Mouse (Mus musculus): ENCODE measurements around the gene Kif1b. TPM values are rescaled to one million over a fixed set of nuclear protein-coding genes. Genes with fewer than 3 reads are reported as not detected.

The Kif1b gene
- total RNA-seq (2023), result 10 to 100 TPM; 53.6 to 56.7 TPM

DNA sequence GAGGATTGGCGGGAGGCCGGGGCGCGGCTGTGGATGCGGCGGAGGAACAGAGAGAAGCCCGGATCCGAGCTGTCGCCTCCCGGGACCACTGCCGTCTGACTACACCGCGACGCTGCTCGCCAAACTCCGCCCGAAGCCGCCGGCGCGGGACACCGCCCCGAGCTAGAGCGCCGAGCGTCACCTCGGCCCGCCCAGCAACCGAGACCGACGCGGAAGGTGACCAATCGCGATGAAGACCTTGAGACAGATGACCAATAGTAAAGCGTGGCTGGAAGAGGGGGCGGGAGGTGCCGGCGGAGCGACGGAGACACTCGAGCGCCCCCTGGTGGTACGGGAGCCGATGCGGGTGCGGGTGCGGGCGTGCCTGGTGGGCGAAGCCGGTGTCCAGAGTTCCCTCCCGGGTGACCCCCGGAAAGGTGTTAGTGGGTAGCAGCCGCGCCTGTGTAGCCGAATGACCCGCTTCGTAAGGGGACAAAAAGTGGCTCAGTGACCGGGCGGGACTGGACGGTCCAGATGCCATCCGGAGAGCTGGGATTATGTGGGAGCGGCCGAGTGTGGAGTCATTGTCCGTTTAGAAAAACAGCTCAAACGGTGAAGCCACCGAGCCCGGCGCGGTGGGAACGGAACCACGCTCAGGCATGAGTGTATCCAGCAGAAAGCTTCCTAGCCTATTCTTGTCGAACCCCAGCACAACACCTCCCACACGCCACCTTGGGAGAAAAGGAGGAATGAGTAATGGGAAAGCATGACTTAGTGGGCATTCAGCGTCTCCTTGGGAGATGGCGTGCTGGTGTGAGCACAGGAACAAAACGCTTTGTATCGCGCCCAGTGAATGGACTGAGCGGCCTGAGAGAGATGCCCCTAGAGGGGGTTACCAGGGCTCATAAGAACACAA, at the start of gene Kif1b:
TSS of gene Kif1b (minus strand) at position 98 of the 895 bp plus-strand sequence.

DNA sequence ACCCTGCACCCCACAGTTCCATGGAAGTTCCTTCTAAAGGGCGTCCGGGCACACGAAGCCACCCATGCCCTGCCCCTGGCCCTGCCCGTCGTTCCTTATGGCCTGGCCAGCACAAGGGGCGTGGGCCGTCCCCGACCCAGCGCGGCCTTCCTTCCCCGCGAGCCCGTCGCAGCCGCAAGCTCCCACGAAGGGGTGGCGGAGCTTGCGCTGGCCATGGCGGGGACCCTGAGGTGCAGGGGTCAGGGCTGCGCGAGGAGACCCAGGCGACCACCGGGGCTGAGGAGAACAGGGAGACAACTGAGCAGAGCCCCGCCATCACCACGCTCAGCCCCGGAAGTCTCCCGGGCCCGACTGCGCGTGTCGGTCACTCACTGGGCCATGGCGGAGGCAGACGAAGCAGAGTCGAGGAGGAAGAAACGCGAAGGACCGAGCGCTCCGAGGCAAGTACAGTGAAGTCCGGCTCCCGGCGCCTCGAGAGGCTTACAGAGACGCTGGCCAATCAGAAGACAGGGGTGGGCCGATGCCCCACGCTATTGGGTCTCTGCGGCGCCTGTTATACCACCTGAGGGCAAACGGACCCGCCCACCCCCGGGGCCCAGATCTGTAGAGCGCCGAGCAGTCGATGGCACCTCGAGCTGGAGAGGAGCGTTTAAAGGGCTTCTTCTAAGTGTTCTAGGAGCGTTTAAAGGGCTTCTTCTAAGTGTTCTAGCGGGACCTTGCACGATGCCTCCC, 141.1 kb downstream of the Kif1b start, which contains the start of gene Pgd:
TSS of gene Pgd (minus strand) at position 557 of the 732 bp plus-strand sequence.

DNA sequence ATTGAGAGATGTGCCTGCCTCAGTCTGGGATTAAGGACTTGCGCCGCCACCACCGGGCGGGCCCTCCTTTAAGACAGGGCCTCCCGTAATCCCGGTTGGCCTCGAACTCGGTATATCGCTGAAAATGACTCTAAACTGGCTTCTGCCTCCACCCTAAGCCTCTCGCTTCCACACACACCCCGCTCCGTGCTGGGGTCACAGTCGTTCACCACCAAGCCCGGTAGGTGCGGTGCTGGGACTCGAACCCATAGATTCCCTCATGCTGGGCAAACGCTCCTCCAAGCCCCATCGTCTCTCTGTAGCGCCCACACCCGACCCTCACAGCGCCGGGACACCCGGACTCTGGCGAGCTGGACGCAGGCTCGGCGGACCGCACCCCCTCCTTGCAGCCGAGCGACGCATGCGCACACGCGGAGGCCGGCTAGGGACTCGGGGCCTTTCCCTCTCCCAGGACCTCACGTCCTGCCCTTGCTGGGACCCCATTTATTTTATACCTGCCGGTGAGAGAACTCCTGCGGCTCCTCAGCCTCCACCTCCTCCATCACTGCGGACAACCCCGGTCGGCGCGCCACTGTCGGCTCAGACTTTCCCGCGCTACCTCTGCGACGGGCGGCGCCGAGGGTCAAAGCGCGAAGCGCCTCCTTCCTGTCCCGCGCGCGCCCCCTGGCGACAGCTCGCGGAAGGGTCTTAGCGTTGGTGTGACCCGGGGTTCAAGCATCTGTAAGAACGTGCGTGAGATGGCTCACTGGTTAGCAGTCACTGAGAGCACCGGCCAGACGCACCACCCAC, 170.3 kb downstream of the Kif1b start, which contains the start of gene Cenps:
TSS of gene Cenps (minus strand) at position 648 of the 789 bp plus-strand sequence.

DNA sequence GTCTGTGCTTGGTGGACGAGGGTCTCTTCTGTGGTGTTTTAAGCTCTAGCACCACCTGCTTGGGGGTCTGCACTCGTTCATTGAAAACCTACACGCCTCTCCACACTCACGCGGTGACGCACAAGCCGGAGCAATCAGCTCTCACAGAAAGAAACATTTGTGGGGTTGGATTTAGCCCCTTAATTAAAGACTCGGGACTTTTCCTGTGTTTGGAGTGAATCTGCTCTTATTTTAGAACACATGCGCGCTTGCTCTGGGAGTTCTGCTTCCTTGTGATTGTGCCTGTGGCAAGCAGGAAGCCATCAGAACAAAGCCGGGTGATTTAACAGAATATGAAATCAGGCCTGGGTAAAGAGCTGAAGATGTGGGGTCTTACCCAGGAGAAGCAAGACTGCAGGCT, 180.8 kb downstream of the Kif1b start, which contains the start of gene Cort:
TSS of gene Cort (minus strand) at position 101 of the 400 bp plus-strand sequence.

Other genes with a start within 250 kb of the Kif1b start
- gene Pex14, start 207.8 kb downstream of the Kif1b start, total RNA-seq (2023), result 10 to 100 TPM; 16.9 to 18.3 TPM
- 10 to 100 TPM; 18.1 to 21.5 TPM for gene Dffa, start 203.5 kb downstream of the Kif1b start, total RNA-seq (2023)
- gene Cort, start 180.9 kb downstream of the Kif1b start, total RNA-seq (2023), result 1 to 10 TPM in 1 of 2 experiments, under 1 TPM in 1; 0.55 to 1.7 TPM
- gene Cenps, start 170.1 kb downstream of the Kif1b start, total RNA-seq (2023), result 10 to 100 TPM; 12.4 to 15.1 TPM
- gene Pgd, start 140.9 kb downstream of the Kif1b start, total RNA-seq (2023), result 100 to 1,000 TPM; 690 to 702 TPM
- gene Ube4b, start 119.1 kb upstream of the Kif1b start, total RNA-seq (2023), result 10 to 100 TPM; 36.6 to 50.9 TPM
- not detected for gene Rbp7, start 147.3 kb upstream of the Kif1b start, total RNA-seq (2023)
- not detected for gene Tmem274, start 169.7 kb upstream of the Kif1b start, total RNA-seq (2023)
- 1 to 10 TPM; 1.8 to 2.8 TPM for gene Nmnat1, start 177.5 kb upstream of the Kif1b start, total RNA-seq (2023)
- gene Lzic, start 177.5 kb upstream of the Kif1b start, total RNA-seq (2023), result 10 to 100 TPM; 12.4 to 23.4 TPM
- 10 to 100 TPM in 1 of 2 experiments, 1 to 10 TPM in 1; 9.0 to 13.2 TPM for gene Ctnnbip1, start 210.5 kb upstream of the Kif1b start, total RNA-seq (2023)

All from neutrophil, adult 83 days (primary cell).